Mouse (Mus musculus) adrenal gland, adult 2 months (tissue): Measurements from ENCODE around the gene Dctpp1. TPM values are rescaled to one million over a fixed set of nuclear protein-coding genes. Genes with fewer than 3 reads are reported as not detected.
"Not testable (repeated sequence)": the region's sequence is repeated elsewhere in the genome, so short reads cannot be mapped to it uniquely, and the experiment has no call there.

Experiments
- DNase-seq: peaks from one replicate; pipeline ENCODE4 v3.0.0; 2021
- polyA plus RNA-seq: library from polyadenylated mRNA; depleted of rRNA; stranded (reverse); fragments of >200 nt; gene quantifications from 2 replicates; pipeline ENCODE4 v1.2.3, GENCODE M21; 2012
- total RNA-seq, 2 experiments: library from RNA; stranded (reverse); gene quantifications; 2 replicates each; pipeline ENCODE4 v1.2.3; 2021

Dctpp1 gene
- total and polyA plus RNA-seq, 3 experiments, result 34.7 to 57.1 (median 37.6) TPM

- no peak for DNase-seq
Measured at GRCm38 (mm10) chr7:127270666-127271065, 10.2 kb upstream of the Dctpp1 start.

GRCm38 (mm10) chr7:127270256-127270655, 9.7 kb upstream of the Dctpp1 start:
- DNase-seq, result peak; percentile 59

GRCm38 (mm10) chr7:127263526-127263925, 3.0 kb upstream of the Dctpp1 start:
- no peak for DNase-seq

- DNase-seq, result no peak
Measured at GRCm38 (mm10) chr7:127262218-127262961, 1.9 kb upstream of the Dctpp1 start.

- no peak for DNase-seq
Measured at GRCm38 (mm10) chr7:127259186-127259905, 1.2 kb downstream of the Dctpp1 start.

GRCm38 (mm10) chr7:127256518-127256917, 4.0 kb downstream of the Dctpp1 start:
- no peak for DNase-seq

GRCm38 (mm10) chr7:127255965-127256364, 4.5 kb downstream of the Dctpp1 start:
- no peak for DNase-seq

GRCm38 (mm10) chr7:127255008-127255407, 5.5 kb downstream of the Dctpp1 start:
- no peak for DNase-seq

GRCm38 (mm10) chr7:127253821-127254769, 6.4 kb downstream of the Dctpp1 start:
- DNase-seq, result peak; percentile 96

- no peak for DNase-seq
Measured at GRCm38 (mm10) chr7:127253341-127253740, 7.2 kb downstream of the Dctpp1 start.

- DNase-seq, result no peak
Measured at GRCm38 (mm10) chr7:127252414-127252813, 8.1 kb downstream of the Dctpp1 start.

- DNase-seq, result not testable (repeated sequence)
Measured at GRCm38 (mm10) chr7:127250511-127250910, 10.0 kb downstream of the Dctpp1 start.

GRCm38 (mm10) chr7:127244658-127245510, 15.6 kb downstream of the Dctpp1 start:
- DNase-seq, result peak; percentile 32

- DNase-seq, result peak; percentile 98
Measured at GRCm38 (mm10) chr7:127243870-127244657, 16.4 kb downstream of the Dctpp1 start, which contains the start of gene Zfp771. Zfp771 (plus strand) TSS chr7:127244274.

GRCm38 (mm10) chr7:127243361-127243867, 17.1 kb downstream of the Dctpp1 start:
- no peak for DNase-seq

GRCm38 (mm10) chr7:127234777-127235176, 25.7 kb downstream of the Dctpp1 start:
- DNase-seq, result peak; percentile 51

- peak; percentile 10 for DNase-seq
Measured at GRCm38 (mm10) chr7:127233765-127234164, 26.7 kb downstream of the Dctpp1 start.

- DNase-seq, result no peak
Measured at GRCm38 (mm10) chr7:127233368-127233749, 27.1 kb downstream of the Dctpp1 start.

GRCm38 (mm10) chr7:127232622-127233367, 27.7 kb downstream of the Dctpp1 start, which contains the start of the genes Zfp553 and Sept1:
Zfp553 (plus strand) TSS chr7:127233061.
Sept1 (minus strand) TSS chr7:127233130.
- DNase-seq, result peak; percentile 92
